Mouse (Mus musculus): Measurements from ENCODE around the gene Grid1. TPM values are rescaled to one million over a fixed set of nuclear protein-coding genes. Genes with fewer than 3 reads are reported as not detected.

Grid1 gene
- total RNA-seq, 4 experiments from 2014 or later = 50.8 to 58.6 (median 55.0) TPM

Small RNAs within 50 kb of the gene (microRNA-seq; reads per million reads assigned to microRNA genes)
- 611 to 830 reads per million in 2 experiments for gene Mir346

Other genes starting within 250 kb of the Grid1 start
- 1 to 10 TPM; 4.1 to 4.8 (median 4.3) TPM for gene Ldb3, start 231.4 kb upstream of the Grid1 start, total RNA-seq (2022)
- gene Opn4, start 220.0 kb upstream of the Grid1 start, total RNA-seq (2022) = not detected
- gene Wapl, start 146.2 kb upstream of the Grid1 start, total RNA-seq (2022) = 10 to 100 TPM; 51.3 to 62.1 (median 56.0) TPM